Mouse (Mus musculus) thymus, adult 2 months (tissue): ENCODE measurements around the gene Sdk2. TPM values are rescaled to one million over a fixed set of nuclear protein-coding genes. Genes with fewer than 3 reads are reported as not detected.

Experiments
- DNase-seq: peaks from one replicate; pipeline ENCODE4 v3.0.0; 2021
- H3K27ac ChIP-seq: fragments of 200-500 bp; 2 replicates; pipeline ENCODE4 v1.5.1; 2012; ENCODE audit warnings: low read length, control low read depth; ENCODE audit not compliant: control insufficient read depth, insufficient read depth
- H3K27me3 ChIP-seq: fragments of 200-500 bp; 2 replicates; pipeline ENCODE4 v1.6.1; 2012; ENCODE audit warnings: mild to moderate bottlenecking, low read length, moderate library complexity, mixed read lengths; ENCODE audit not compliant: control insufficient read depth, insufficient read depth
- H3K36me3 ChIP-seq: fragments of 200-500 bp; 2 replicates; pipeline ENCODE4 v1.6.1; 2012; ENCODE audit warnings: mild to moderate bottlenecking, low read length, moderate library complexity; ENCODE audit not compliant: control insufficient read depth, insufficient read depth
- H3K4me1 ChIP-seq: fragments of 200-500 bp; replicated peaks from 2 replicates; pipeline ENCODE4 v1.6.1; 2012; ENCODE audit warnings: low read length; ENCODE audit not compliant: control insufficient read depth, insufficient read depth
- H3K4me3 ChIP-seq: fragments of 200-500 bp; 2 replicates; pipeline ENCODE4 v1.5.1; 2012; ENCODE audit warnings: mild to moderate bottlenecking, low read length, control low read depth, moderate library complexity; ENCODE audit not compliant: control insufficient read depth, insufficient read depth
- CTCF ChIP-seq: fragments of 200-500 bp; IDR thresholded peaks from 2 replicates; pipeline ENCODE4 v1.5.1; 2012; ENCODE audit warnings: mild to moderate bottlenecking, control low read depth, low read length, moderate library complexity, borderline replicate concordance; ENCODE audit not compliant: control insufficient read depth, poor library complexity, insufficient read depth; ENCODE audit errors: extremely low read depth
- POLR2A ChIP-seq: fragments of 200-500 bp; IDR thresholded peaks from 2 replicates; pipeline ENCODE4 v1.6.1; 2012; ENCODE audit warnings: mild to moderate bottlenecking, low read length, control low read depth, moderate library complexity; ENCODE audit not compliant: control insufficient read depth, poor library complexity, insufficient read depth; ENCODE audit errors: extremely low read depth
- WGBS: fragments of 180-500 bp; shearing (Covaris S2); methylation state at CpG from one replicate; pipeline ENCODE4 v1.1.7; 2018; 5-methylcytosine and 5-hydroxymethylcytosine counted together
- polyA plus RNA-seq: library from polyadenylated mRNA; depleted of rRNA; stranded (reverse); fragments of >200 nt; gene quantifications from 2 replicates; pipeline ENCODE4 v1.2.3, GENCODE M21; 2012

The Sdk2 gene
- polyA plus RNA-seq, 1 experiment: 1.4 TPM

- H3K27ac ChIP-seq: no peak overlapping the region
- no peak for DNase-seq
- WGBS: 95% methylated on average over 6 of the region's 6 CpGs
- TF ChIP-seq CTCF (no peak), POLR2A (no peak)
- H3K27me3 ChIP-seq: no peaks in the 10 kb centered on the region
- H3K4me1 ChIP-seq: peaks cover 26% of the 10 kb centered on the region
- no peaks in the 10 kb centered on the region for H3K36me3 ChIP-seq
- H3K4me3 ChIP-seq: no peak overlapping the region
These were observed 331.7 kb downstream of the Sdk2 start for GRCm38 (mm10) chr11:113735151-113735550.

GRCm38 (mm10) chr11:113733631-113734364 lies 333.0 kb downstream of the Sdk2 start:
- no peak overlapping the region for H3K4me3 ChIP-seq
- 94% methylated on average over 6 of the region's 6 CpGs for WGBS
- DNase-seq: no peak
- no peak overlapping the region for H3K27ac ChIP-seq
- H3K27me3 ChIP-seq: no peaks in the 10 kb centered on the region
- TF ChIP-seq CTCF: no peak
- TF ChIP-seq POLR2A: no peak
- peaks cover 17% of the 10 kb centered on the region for H3K4me1 ChIP-seq
- H3K36me3 ChIP-seq: no peaks in the 10 kb centered on the region

- peaks cover 5% of the 10 kb centered on the region; the same call in 1 of the 2 replicates for H3K36me3 ChIP-seq
- no peak overlapping the region for H3K27ac ChIP-seq
- TF ChIP-seq CTCF: no peak
- no peak for TF ChIP-seq POLR2A
- 93% methylated on average over 10 of the region's 10 CpGs for WGBS
- peaks cover 8% of the 10 kb centered on the region; the same call in 1 of the 2 replicates for H3K4me1 ChIP-seq
- H3K4me3 ChIP-seq: no peak overlapping the region
- no peak for DNase-seq
- no peaks in the 10 kb centered on the region for H3K27me3 ChIP-seq
These were observed 334.8 kb downstream of the Sdk2 start for GRCm38 (mm10) chr11:113731945-113732612.

GRCm38 (mm10) chr11:113730879-113731278 lies 336.0 kb downstream of the Sdk2 start:
- TF ChIP-seq CTCF (no peak), POLR2A (no peak)
- no peak overlapping the region for H3K4me3 ChIP-seq
- DNase-seq: no peak
- no peak overlapping the region for H3K27ac ChIP-seq
- peaks cover 8% of the 10 kb centered on the region; the same call in 1 of the 2 replicates for H3K4me1 ChIP-seq
- no peaks in the 10 kb centered on the region for H3K27me3 ChIP-seq
- WGBS: 90% methylated on average over 3 of the region's 3 CpGs
- H3K36me3 ChIP-seq: peaks cover 5% of the 10 kb centered on the region; the same call in 1 of the 2 replicates

GRCm38 (mm10) chr11:113729917-113730316 lies 336.9 kb downstream of the Sdk2 start:
- H3K4me3 ChIP-seq: no peak overlapping the region
- TF ChIP-seq CTCF (no peak), POLR2A (no peak)
- H3K4me1 ChIP-seq: peaks cover 8% of the 10 kb centered on the region; the same call in 1 of the 2 replicates
- H3K36me3 ChIP-seq: peaks cover 5% of the 10 kb centered on the region; the same call in 1 of the 2 replicates
- no peak for DNase-seq
- H3K27me3 ChIP-seq: no peaks in the 10 kb centered on the region
- no peak overlapping the region for H3K27ac ChIP-seq
- WGBS: 85% methylated on average over 8 of the region's 8 CpGs

- peaks cover 8% of the 10 kb centered on the region; the same call in 1 of the 2 replicates for H3K4me1 ChIP-seq
- peaks cover 5% of the 10 kb centered on the region; the same call in 1 of the 2 replicates for H3K36me3 ChIP-seq
- no peaks in the 10 kb centered on the region for H3K27me3 ChIP-seq
- no peak overlapping the region for H3K27ac ChIP-seq
- DNase-seq: no peak
- H3K4me3 ChIP-seq: no peak overlapping the region
- 96% methylated on average over 21 of the region's 21 CpGs for WGBS
- TF ChIP-seq POLR2A (no peak), CTCF (no peak)
These were observed 337.6 kb downstream of the Sdk2 start for GRCm38 (mm10) chr11:113729239-113729638.
